Comparison of ENCODE assay signal across 8 mouse cellular contexts in the genomic region with DNA sequence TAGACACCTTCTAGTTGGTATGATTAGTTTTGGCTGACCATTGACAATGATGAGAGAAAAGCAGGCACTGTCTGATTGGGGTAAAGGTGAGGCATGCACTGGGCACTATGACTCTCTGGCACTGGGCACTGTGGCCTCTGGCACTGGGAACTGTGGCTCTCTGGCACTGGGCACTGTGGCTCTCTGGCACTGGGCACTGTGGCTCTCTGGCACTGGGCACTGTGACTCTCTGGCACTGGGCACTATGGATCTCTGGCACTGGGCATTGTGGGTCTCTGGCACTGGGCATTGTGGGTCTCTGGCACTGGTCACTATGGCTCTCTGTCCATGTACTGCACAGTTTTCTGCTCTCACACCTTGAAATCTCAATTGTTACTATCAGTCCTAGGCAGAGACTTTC.
"Had no signal": no experiment of that assay in that cellular context is flagged by ENCODE, and none has a peak within 500 bp of the region (broad histone marks: within the 10 kb centered on the region; RNA-seq: fewer than 3 reads in every experiment).

No protein-coding gene starts in this region.

- DNase-seq: kidney, adult 11 months; kidney, postnatal 36 days; liver; lung, adult 2 months; lung, postnatal 36 days; midbrain, embryonic 14.5 days; thymus, adult 18-20 months; thymus, postnatal 14 days had no signal
